Mouse (Mus musculus) stomach, postnatal 0 days (tissue): ENCODE data around the gene Eid1.

ENCODE experiments used
- CTCF ChIP-seq: IDR thresholded peaks from 2 replicates; pipeline ENCODE4 v1.5.1; 2016; ENCODE audit warnings: antibody characterized with exemption, low read depth, mild to moderate bottlenecking, moderate library complexity
- EP300 ChIP-seq: optimal IDR thresholded peaks from 2 replicates; pipeline ENCODE3; 2016; ENCODE audit warnings: antibody characterized with exemption

GRCm38 (mm10) chr2:125666668-125667067 lies 6.2 kb upstream of the Eid1 start:
- no peak for TF ChIP-seq CTCF
- no peak for TF ChIP-seq EP300
